Mouse (Mus musculus) small intestine, adult 2 months (tissue): Measurements from ENCODE around the gene Hsd17b12.

Source experiments
- CTCF ChIP-seq: fragments of 200-500 bp; IDR thresholded peaks from 2 replicates; pipeline ENCODE4 v1.5.1; 2012; ENCODE audit warnings: low read depth, mild to moderate bottlenecking, control low read depth, inconsistent platforms, low read length, moderate library complexity, mixed read lengths; ENCODE audit not compliant: insufficient replicate concordance, insufficient read length; ENCODE audit errors: extremely low read depth
- POLR2A ChIP-seq: fragments of 200-500 bp; IDR thresholded peaks from 2 replicates; pipeline ENCODE4 v1.6.1; 2012; ENCODE audit warnings: low read depth, mild to moderate bottlenecking, control low read depth, inconsistent platforms, low read length, moderate library complexity

- TF ChIP-seq POLR2A (no peak), CTCF (no peak)
Measured at GRCm38 (mm10) chr2:94122182-94123041, 35.4 kb downstream of the Hsd17b12 start.
